Mouse (Mus musculus): ENCODE data around the gene Map1lc3a. TPM values are rescaled to one million over a fixed set of nuclear protein-coding genes. Genes with fewer than 3 reads are reported as not detected.

Map1lc3a gene
- polyA plus RNA-seq, 1 experiment from 2014 or later, result 68.0 TPM

DNA sequence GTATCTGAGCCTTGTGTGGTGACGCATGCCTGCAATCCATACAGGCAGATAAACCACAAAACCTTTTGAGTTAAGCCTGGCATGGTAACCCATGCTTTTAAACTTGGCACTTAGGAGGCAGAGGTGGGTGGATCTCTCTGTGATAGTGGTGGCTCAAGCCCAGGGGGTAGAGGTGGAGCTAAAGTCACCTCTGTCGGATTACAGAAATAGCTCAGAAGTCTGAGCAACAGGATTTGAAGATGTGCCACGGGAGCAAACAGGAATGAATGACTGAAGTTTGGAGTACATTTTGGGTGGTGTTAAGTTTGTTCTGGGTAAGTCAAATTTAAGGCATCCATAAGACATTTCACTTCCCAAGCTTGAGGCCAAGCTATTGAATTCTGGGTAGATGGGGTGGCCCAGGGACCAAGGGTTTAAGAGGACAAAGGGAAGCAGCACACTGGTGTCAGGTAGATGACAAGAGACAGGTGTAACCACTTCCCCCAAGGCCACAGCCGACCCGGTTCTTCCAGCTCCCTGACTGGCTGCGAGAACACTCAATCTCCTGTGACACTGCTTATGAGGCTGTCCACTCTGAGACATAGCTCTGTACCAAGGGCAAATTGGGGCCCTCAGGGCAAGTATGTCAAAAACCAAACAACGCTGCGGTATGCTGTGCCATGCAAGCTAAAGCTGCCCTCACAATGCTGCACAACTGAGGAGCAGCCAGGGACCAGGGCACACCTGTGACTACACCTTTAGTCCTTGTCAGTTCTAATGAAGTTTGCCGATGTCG lies 3.5 kb upstream of the Map1lc3a start:
- H3K4me1 ChIP-seq (ENCODE audit: insufficient read depth), result peaks cover 7% of the 10 kb centered on the region
- DNase-seq (no peak), ATAC-seq (no peak)
- no peak overlapping the region for H3K4me2 ChIP-seq (ENCODE audit: low read depth, low read length)
- H3K9ac ChIP-seq (replicated peaks), result no peak overlapping the region
- WGBS (ENCODE audit: insufficient replicate concordance), result 72% methylated on average over 10 of the region's 10 CpGs
- H3K27me3 ChIP-seq (ENCODE audit: insufficient read depth, low read length), result no peaks in the 10 kb centered on the region
- no peak overlapping the region for H3K27ac ChIP-seq (ENCODE audit: low read depth)
- no peaks in the 10 kb centered on the region for H3K36me3 ChIP-seq (replicated peaks; ENCODE audit: insufficient read depth, low read length)
- H3K4me3 ChIP-seq (ENCODE audit: low read depth, low read length), result no peak overlapping the region
- no peaks in the 10 kb centered on the region for H3K9me3 ChIP-seq (ENCODE audit: low read length)
- no peak for TF ChIP-seq EP300 (IDR thresholded peaks at IDR 0.05; ENCODE audit: low read depth)

DNA sequence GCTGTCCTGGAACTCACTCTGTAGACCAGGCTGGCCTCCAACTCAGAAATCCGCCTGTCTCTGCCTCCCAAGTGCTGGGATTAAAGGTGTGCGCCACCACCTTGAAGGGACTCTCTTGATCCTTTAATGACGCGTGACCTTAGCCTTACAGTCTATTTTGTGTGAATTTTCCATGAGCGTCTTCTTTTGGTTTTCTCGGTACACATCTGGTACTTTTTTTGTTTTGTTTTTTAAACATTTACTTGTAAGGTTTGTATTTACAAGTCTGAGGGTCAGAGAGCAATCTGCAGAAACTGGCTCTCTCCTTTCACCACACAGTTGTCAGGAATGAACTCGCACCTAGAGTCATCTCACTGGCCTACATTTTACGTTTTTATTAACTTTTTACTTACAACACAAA lies 2.5 kb upstream of the Map1lc3a start:
- DNase-seq (no peak), ATAC-seq (no peak)
- H3K27me3 ChIP-seq (ENCODE audit: insufficient read depth, low read length), result no peaks in the 10 kb centered on the region
- no peak overlapping the region for H3K4me2 ChIP-seq (ENCODE audit: low read depth, low read length)
- H3K4me3 ChIP-seq (ENCODE audit: low read depth, low read length), result no peak overlapping the region
- H3K9me3 ChIP-seq (ENCODE audit: low read length), result no peaks in the 10 kb centered on the region
- TF ChIP-seq EP300 (IDR thresholded peaks at IDR 0.05; ENCODE audit: low read depth), result no peak
- TF ChIP-seq CTCF (IDR thresholded peaks at IDR 0.05; ENCODE audit: low read depth), result no peak
- no peak overlapping the region for H3K27ac ChIP-seq (ENCODE audit: low read depth)
- peaks cover 7% of the 10 kb centered on the region for H3K4me1 ChIP-seq (ENCODE audit: insufficient read depth)
- no peak overlapping the region for H3K9ac ChIP-seq (replicated peaks)
- no peaks in the 10 kb centered on the region for H3K36me3 ChIP-seq (replicated peaks; ENCODE audit: insufficient read depth, low read length)
- 79% methylated on average over 8 of the region's 8 CpGs for WGBS (ENCODE audit: insufficient replicate concordance)

DNA sequence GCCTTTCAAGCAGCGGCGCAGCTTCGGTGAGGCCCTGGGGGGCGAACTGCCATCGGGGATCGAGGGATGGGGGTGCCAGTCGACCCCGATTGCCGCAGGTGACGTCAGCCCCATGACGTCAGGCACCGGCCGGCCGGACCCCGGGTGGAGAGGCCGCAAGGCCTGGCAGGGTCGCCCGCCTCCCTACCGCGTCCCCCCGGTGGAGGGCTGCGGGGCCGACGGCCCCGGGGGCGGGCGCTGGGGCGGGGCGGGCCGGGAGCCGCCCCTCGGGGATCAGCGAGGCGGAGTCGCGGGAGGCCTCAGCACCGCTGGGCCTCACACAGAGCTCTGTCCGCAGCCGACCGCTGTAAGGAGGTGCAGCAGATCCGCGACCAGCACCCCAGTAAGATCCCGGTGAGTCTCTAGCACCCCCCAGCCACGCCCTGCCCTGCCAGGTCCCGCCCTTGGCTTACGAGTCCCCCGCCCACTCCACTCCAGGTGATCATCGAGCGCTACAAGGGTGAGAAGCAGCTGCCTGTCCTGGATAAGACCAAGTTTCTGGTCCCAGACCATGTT lies 601 bp downstream of the Map1lc3a start:
- peak overlapping the region; percentile 80 for H3K27ac ChIP-seq (ENCODE audit: low read depth)
- 1% methylated on average over 32 of the region's 49 CpGs for WGBS (ENCODE audit: insufficient replicate concordance)

DNA sequence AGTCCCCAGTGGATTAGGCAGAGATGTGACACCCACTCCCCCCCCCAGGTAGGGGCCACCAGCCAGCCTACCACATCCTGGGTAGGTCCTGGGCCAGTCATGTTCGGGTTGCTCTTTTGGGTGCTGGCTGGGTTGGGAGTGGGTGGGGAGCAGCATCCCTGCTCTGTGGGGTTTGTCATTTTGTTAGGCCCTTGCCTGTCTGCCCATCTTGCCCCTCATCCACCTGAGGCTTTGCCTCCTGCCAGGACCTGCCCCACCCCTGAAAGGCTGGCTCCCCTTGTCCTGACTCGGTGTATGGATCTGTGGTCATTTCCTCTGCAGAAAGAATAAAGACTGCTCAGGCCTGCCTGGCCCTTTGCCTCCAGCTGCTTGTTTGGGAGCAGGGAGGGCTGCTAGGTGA lies 1.6 kb downstream of the Map1lc3a start:
- Histone ChIP-seq H3K27ac (ENCODE audit: low read depth) (no peak overlapping the region), H3K4me1 (ENCODE audit: insufficient read depth) (peaks cover 7% of the 10 kb centered on the region), H3K36me3 (replicated peaks; ENCODE audit: insufficient read depth, low read length) (no peaks in the 10 kb centered on the region), H3K9ac (replicated peaks) (no peak overlapping the region), H3K9me3 (ENCODE audit: low read length) (no peaks in the 10 kb centered on the region), H3K4me2 (ENCODE audit: low read depth, low read length) (no peak overlapping the region; the same call in 1 of the 2 replicates), H3K4me3 (ENCODE audit: low read depth, low read length) (no peak overlapping the region), H3K27me3 (ENCODE audit: insufficient read depth, low read length) (no peaks in the 10 kb centered on the region)
- ATAC-seq (no peak), DNase-seq (no peak)
- TF ChIP-seq CTCF (IDR thresholded peaks at IDR 0.05; ENCODE audit: low read depth), result no peak
- no peak for TF ChIP-seq EP300 (IDR thresholded peaks at IDR 0.05; ENCODE audit: low read depth)
- 93% methylated on average over 2 of the region's 2 CpGs for WGBS (ENCODE audit: insufficient replicate concordance)

More for the DNA sequence above, 601 bp downstream of the Map1lc3a start:
- no peak for TF ChIP-seq CTCF (IDR thresholded peaks at IDR 0.05; ENCODE audit: low read depth)
- TF ChIP-seq EP300 (IDR thresholded peaks at IDR 0.05; ENCODE audit: low read depth), result no peak
- Histone ChIP-seq H3K27me3 (ENCODE audit: insufficient read depth, low read length) (no peaks in the 10 kb centered on the region), H3K9me3 (ENCODE audit: low read length) (no peaks in the 10 kb centered on the region), H3K4me2 (ENCODE audit: low read depth, low read length) (peak overlapping the region; percentile 85), H3K36me3 (replicated peaks; ENCODE audit: insufficient read depth, low read length) (no peaks in the 10 kb centered on the region), H3K4me3 (ENCODE audit: low read depth, low read length) (peak overlapping the region; percentile 81), H3K4me1 (ENCODE audit: insufficient read depth) (peaks cover 7% of the 10 kb centered on the region), H3K9ac (replicated peaks) (peak overlapping the region; percentile 74)
- ATAC-seq, result peak; percentile 88
- DNase-seq, result peak; percentile 77

DNA sequence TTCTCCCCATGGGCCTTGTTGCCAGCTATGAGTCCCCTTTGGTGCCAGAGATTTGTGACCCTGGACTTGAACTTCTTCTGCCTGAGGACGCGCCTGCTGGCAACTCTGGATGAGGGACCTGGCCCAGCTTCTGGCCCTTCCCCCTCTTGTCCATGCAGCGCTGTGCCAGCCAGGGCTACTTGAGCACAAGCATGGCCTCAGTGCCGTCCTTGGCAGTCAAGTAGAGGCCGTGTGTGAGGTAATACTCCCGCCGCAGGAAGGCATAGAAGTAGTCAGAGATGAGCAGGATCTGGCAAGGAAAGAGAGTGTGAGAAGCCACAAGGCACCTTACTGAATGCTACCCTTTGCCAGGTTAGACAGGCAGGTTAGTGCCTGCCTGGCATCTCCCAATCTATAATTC lies 2.3 kb downstream of the Map1lc3a start:
- H3K36me3 ChIP-seq (replicated peaks; ENCODE audit: insufficient read depth, low read length), result no peaks in the 10 kb centered on the region
- TF ChIP-seq EP300 (IDR thresholded peaks at IDR 0.05; ENCODE audit: low read depth) (no peak), CTCF (IDR thresholded peaks at IDR 0.05; ENCODE audit: low read depth) (no peak)
- no peak overlapping the region for H3K4me2 ChIP-seq (ENCODE audit: low read depth, low read length)
- 90% methylated on average over 7 of the region's 7 CpGs for whole genome bisulfite sequencing (ENCODE audit: insufficient replicate concordance)
- DNase-seq, result no peak
- H3K4me3 ChIP-seq (ENCODE audit: low read depth, low read length), result no peak overlapping the region
- no peak overlapping the region for H3K27ac ChIP-seq (ENCODE audit: low read depth)
- ATAC-seq, result no peak
- no peaks in the 10 kb centered on the region for H3K9me3 ChIP-seq (ENCODE audit: low read length)
- H3K4me1 ChIP-seq (ENCODE audit: insufficient read depth), result peaks cover 7% of the 10 kb centered on the region
- H3K27me3 ChIP-seq (ENCODE audit: insufficient read depth, low read length), result no peaks in the 10 kb centered on the region
- no peak overlapping the region for H3K9ac ChIP-seq (replicated peaks)

DNA sequence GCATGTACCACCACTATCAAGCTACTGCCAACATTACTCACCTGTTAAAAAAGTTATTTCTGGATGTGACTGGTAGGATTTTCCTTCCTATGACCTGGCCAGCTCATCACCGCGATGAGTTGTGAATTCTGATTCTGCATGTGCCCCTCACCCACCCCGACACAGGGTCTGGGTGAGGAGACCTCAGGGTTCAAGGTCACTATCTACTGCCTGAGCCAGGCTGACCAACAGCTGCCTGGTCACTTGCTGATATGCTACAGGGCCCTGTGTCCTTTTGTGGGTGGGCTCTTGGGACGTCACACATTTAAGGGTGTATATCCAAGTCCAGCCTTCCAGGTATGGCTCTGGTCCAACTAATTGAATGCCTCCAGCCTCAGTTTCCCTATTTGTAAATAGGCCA lies 3.1 kb downstream of the Map1lc3a start:
- WGBS (ENCODE audit: insufficient replicate concordance), result 75% methylated on average over 4 of the region's 4 CpGs
- Histone ChIP-seq H3K4me3 (ENCODE audit: low read depth, low read length) (no peak overlapping the region), H3K36me3 (replicated peaks; ENCODE audit: insufficient read depth, low read length) (0 out of 2 replicates have a peak, but pooled peaks cover 4% of the 10 kb centered on the region), H3K27me3 (ENCODE audit: insufficient read depth, low read length) (no peaks in the 10 kb centered on the region), H3K4me1 (ENCODE audit: insufficient read depth) (peaks cover 7% of the 10 kb centered on the region), H3K9me3 (ENCODE audit: low read length) (no peaks in the 10 kb centered on the region), H3K4me2 (ENCODE audit: low read depth, low read length) (no peak overlapping the region), H3K27ac (ENCODE audit: low read depth) (no peak overlapping the region), H3K9ac (replicated peaks) (no peak overlapping the region)
- ATAC-seq (no peak), DNase-seq (no peak)
- no peak for TF ChIP-seq CTCF (IDR thresholded peaks at IDR 0.05; ENCODE audit: low read depth)
- no peak for TF ChIP-seq EP300 (IDR thresholded peaks at IDR 0.05; ENCODE audit: low read depth)

Measured in liver, postnatal 0 days (tissue).